Mouse (Mus musculus): ENCODE data around the gene Arfgef2.

DNA sequence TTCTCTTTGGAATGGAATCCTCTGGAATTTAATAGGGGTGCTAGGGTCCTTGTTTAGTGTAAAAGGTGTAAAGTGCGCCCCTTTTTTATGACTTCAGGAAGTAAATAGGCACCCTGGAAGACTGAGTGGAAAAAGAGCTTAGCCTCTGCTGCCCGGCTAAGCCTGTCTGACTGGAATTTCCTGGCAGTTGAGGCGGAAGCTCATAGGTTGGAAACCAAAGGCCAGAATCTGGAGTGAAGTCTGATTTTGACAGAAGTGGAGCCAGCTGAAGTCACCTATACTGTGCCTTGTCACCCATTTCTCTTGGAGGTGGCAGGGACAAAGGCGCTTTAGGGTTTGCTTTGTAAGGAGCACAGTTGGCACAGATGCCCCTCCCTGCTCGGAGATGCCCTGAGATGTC is 25.0 kb downstream of the Arfgef2 start:
- no peak for TF ChIP-seq CTCF (conservative IDR thresholded peaks at IDR 0.05; ENCODE audit: low read length)
- no peak for TF ChIP-seq POU5F1 (IDR thresholded peaks at IDR 0.05; ENCODE audit: borderline replicate concordance, low read length)

All from E14TG2a.4 (cell line).